Mouse (Mus musculus): ENCODE data around the gene Acadvl.
A peak's percentile ranks its signal among the peaks of the same experiment; 100 is the strongest.
"Not testable (repeated sequence)": the region's sequence is repeated elsewhere in the genome, so short reads cannot be mapped to it uniquely, and the experiment has no call there.

The Acadvl gene

GRCm38 (mm10) chr11:70027397-70027796, 12.2 kb upstream of the Acadvl start:
- no peak for DNase-seq (ENCODE audit: low read depth, low spot score)

DNA sequence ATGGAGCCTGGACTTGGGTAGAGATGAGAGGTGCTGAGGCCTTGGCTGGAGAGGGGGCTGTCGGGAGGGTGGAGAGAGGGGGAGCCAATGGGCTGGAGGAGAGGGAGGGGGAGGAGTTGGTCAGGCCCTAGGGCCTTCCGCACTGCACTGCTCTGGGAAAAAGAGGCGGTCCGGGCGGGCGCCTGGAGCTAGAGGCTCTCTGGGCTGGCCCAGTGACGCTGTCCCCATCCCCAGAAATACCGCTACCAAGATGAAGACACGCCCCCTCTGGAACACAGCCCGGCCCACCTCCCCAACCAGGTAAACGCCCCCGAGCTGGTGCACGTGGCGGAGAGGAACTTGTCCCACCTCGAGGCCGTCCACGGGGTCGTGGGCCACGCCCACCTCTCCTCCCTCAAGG, 11.5 kb upstream of the Acadvl start:
- DNase-seq (ENCODE audit: low read depth, low spot score), result peak; percentile 64

- no peak for DNase-seq (ENCODE audit: low read depth, low spot score)
Observed at GRCm38 (mm10) chr11:70024151-70024514, 8.9 kb upstream of the Acadvl start.

DNA sequence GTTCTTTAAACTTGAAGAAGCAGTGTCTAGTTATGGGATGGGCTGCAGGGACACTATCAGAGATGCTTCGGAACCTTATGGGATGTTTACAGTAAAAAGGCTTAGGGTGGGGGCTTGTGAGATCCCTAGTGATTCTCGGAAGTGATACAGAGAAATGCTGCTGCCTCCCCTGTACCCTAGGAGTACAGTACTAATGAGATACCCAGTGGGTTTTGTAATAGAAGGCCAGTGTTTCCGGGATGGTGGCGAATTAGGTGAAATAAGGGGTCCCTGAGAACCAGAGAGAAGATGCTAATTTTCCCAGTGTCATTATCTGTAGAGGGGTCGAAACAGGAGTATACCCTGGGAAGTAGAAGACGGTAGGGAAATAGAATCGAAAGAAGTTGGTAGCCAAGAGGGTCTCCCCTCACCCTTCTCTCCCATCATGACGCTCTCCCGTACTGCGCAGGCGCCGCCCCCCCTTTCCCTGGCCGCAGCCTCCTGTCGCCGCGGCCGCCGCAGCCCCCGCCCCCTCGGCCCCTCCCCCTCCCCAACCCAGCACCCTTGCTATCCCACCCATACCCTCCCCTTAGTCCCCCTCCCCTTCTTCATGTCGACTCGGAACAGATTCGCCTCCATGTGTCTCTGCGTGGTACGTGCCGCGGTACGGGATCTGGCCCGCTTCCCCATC, 8.4 kb upstream of the Acadvl start:
- DNase-seq (ENCODE audit: low read depth, low spot score), result no peak

GRCm38 (mm10) chr11:70021264-70022132, 6.3 kb upstream of the Acadvl start:
- peak; percentile 98 for DNase-seq (ENCODE audit: low read depth, low spot score)

DNA sequence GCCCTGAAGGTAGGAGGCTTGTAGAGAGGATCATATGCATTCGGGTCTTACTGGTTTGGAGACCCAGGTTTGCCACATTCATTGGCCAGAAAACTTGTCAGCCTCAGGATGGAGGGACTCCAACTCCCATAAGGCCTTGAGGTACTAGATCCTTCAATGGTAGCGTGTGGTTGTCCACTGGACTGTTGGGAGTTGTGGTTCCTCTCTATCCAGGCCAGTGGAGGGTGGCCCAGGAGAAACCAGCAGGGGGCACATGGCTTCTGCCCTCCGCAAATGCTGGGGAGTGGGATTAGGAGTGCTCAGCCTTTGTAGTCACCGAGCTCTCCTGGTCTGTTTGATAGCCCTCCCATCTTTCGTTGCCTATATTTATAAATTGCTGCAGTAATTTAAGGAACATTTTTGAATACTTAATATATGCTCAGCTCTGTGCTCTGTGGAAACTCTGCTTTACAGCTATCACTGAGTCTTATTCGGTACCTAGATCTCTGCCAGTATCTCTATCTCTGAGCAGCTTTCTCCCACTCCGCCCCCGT, 5.6 kb upstream of the Acadvl start:
- DNase-seq (ENCODE audit: low read depth, low spot score), result peak; percentile 86

DNA sequence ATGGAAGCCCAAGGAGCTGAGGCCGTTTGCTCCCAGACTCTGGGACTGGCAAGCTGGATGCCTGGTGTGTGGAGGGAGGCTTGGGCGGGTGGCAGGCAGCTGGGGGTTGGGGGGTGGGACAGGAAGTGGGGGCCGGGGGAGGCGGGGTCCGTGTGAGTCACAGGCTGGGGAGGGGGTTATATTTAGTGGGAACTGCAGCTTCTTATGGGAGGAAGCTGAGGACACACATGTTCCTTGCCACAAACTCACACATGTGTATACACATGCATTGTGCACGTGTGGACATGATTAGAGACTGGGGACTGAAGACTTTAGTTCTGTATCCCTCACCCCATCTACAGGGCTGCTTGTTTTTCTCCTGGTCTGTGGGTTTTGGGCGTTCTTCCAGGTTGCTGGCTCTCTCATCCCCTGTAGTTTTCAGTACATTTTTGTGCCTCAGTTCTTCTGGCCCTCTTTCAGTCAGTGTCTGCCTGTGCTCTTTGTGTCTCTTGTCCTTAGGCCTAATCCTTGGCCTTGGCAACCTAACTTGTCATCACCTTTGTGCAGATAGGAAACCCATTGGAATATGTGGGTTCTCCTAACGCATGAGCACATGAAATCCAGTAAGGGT, 4.9 kb upstream of the Acadvl start:
- no peak for DNase-seq (ENCODE audit: low read depth, low spot score)

GRCm38 (mm10) chr11:70019495-70020021, 4.3 kb upstream of the Acadvl start:
- DNase-seq (ENCODE audit: low read depth, low spot score), result no peak

- peak; percentile 86 for DNase-seq (ENCODE audit: low read depth, low spot score)
Observed at GRCm38 (mm10) chr11:70018131-70018990, 3.1 kb upstream of the Acadvl start.

- DNase-seq (ENCODE audit: low read depth, low spot score), result no peak
Observed at GRCm38 (mm10) chr11:70017199-70017767, 2.1 kb upstream of the Acadvl start.

GRCm38 (mm10) chr11:70016669-70017068, 1.5 kb upstream of the Acadvl start, which contains the start of gene Dlg4:
Dlg4 (plus strand) TSS chr11:70016942.
- no peak for DNase-seq (ENCODE audit: low read depth, low spot score)

- DNase-seq (ENCODE audit: low read depth, low spot score), result not testable (repeated sequence)
Observed at GRCm38 (mm10) chr11:70016177-70016576, 966 bp upstream of the Acadvl start.

- DNase-seq (ENCODE audit: low read depth, low spot score), result no peak
Observed at GRCm38 (mm10) chr11:70015677-70016076, 466 bp upstream of the Acadvl start.

- no peak for DNase-seq (ENCODE audit: low read depth, low spot score)
Observed at GRCm38 (mm10) chr11:70014051-70014450, 1.2 kb downstream of the Acadvl start.

DNA sequence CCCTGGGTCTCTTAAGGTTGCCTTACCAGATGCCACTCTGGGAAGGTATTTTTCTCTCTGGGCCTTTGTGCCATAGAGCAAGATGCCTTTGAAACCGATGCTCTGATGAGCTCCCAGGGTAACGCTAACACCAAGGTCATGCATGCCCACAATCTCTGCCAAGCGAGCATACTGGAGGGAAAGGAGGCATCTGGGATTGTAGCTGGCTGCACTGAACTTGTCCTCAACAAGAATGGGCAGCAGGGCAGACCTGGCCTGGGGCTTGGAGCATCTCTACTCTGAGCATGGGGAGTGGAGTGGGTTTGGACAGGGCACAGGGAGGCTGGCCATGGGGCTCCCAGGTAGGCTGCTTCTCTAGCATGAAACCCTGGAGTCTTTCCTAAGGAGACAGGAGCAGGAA, 1.8 kb downstream of the Acadvl start:
- no peak for DNase-seq (ENCODE audit: low read depth, low spot score)

- no peak for DNase-seq (ENCODE audit: low read depth, low spot score)
Observed at GRCm38 (mm10) chr11:70012931-70013330, 2.3 kb downstream of the Acadvl start.

GRCm38 (mm10) chr11:70010961-70011360, 4.2 kb downstream of the Acadvl start:
- no peak for DNase-seq (ENCODE audit: low read depth, low spot score)

- no peak for DNase-seq (ENCODE audit: low read depth, low spot score)
Observed at GRCm38 (mm10) chr11:70010548-70010947, 4.7 kb downstream of the Acadvl start.

- no peak for DNase-seq (ENCODE audit: low read depth, low spot score)
Observed at GRCm38 (mm10) chr11:70010033-70010432, 5.2 kb downstream of the Acadvl start.

- DNase-seq (ENCODE audit: low read depth, low spot score), result no peak
Observed at GRCm38 (mm10) chr11:70005521-70005920, 9.7 kb downstream of the Acadvl start.

GRCm38 (mm10) chr11:70002471-70002870, 12.7 kb downstream of the Acadvl start:
- DNase-seq (ENCODE audit: low read depth, low spot score), result no peak

Data from forelimb bud, embryonic 11.5 days (tissue).